Mouse (Mus musculus): ENCODE data around the gene Actr8. TPM values are rescaled to one million over a fixed set of nuclear protein-coding genes. Genes with fewer than 3 reads are reported as not detected.
A peak's percentile ranks its signal among the peaks of the same experiment; 100 is the strongest.

The Actr8 gene
- 60.0 and 61.6 TPM in 2 replicates for polyA plus RNA-seq (2014; fragmentation: Nextera tagmentation; extraction: Ambion mirVana)

DNA sequence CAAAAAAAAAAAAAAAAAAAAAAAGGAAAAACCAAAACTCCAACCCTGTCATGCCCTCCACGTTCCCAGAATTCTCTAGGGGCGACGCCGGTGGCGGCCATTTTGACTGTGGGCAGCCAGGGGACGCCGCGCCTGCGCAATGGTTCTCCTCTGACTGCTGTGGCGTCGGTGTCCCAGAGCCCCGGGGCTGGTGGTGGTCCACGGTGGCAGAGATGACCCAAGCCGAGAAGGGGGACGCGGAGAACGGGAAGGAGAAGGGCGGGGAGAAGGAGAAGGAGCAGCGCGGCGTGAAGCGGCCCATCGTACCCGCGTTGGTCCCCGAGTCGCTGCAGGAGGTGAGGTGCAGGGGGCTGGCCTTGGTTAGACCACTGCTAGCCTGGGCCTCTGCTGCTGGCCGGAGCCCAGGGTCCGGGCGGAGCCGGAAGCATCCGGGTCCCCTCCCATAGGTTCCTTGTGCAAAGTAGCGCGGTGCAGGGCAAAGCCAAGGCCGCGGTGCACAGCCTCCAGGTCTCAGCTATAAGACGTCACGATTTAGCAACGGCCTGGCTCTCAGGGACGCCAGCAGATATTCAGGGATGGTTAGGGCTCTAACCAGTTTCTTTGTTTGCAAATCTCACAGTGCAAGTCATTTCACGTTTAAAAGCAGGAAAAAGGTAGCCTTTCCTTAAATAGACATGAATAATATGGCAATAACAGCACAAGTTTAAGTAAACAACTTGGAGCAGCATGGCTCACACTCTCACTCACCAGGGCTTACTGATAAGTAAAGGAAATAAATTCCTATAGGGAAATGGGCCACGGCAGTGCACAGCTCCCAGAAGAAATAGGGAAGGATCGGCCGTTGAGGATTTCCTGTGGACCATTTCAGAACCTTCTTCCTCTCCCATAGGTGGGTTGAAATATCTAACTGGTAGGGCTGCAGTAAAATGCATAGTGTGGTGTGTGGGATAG, at the start of gene Actr8:
Actr8 (plus strand) TSS at position 84 of the 951 bp plus-strand sequence.
- DNase-seq (ENCODE audit: low spot score) (peak; percentile 90), ATAC-seq (ENCODE audit: low FRiP score) (peak; percentile 94)
- Histone ChIP-seq H3K4me1 (replicated peaks; ENCODE audit: control insufficient read depth, insufficient read depth, low read length) (peaks cover 10% of the 10 kb centered on the region), H3K36me3 (replicated peaks; ENCODE audit: control insufficient read depth, insufficient read depth) (peaks cover 59% of the 10 kb centered on the region), H3K4me2 (replicated peaks) (peak within 1 kb of the TSS; percentile 71), H3K27ac (peak within 1 kb of the TSS; percentile 89), H3K27me3 (ENCODE audit: control insufficient read depth, insufficient read depth, low read length) (no peaks in the 10 kb centered on the region), H3K4me3 (replicated peaks; ENCODE audit: low read length) (peak within 1 kb of the TSS; percentile 68), H3K9ac (peak within 1 kb of the TSS; percentile 83), H3K9me3 (ENCODE audit: control insufficient read depth, low read length) (no peaks in the 10 kb centered on the region)
- 3% methylated on average over 44 of the region's 44 CpGs for WGBS

- no peaks in the 10 kb centered on the region for H3K4me1 ChIP-seq (replicated peaks; ENCODE audit: control insufficient read depth, insufficient read depth, low read length)
- no peak overlapping the region for H3K27ac ChIP-seq
- DNase-seq (ENCODE audit: low spot score) (no peak), ATAC-seq (ENCODE audit: low FRiP score) (no peak)
- no peak overlapping the region for H3K9ac ChIP-seq
- H3K4me3 ChIP-seq (replicated peaks; ENCODE audit: low read length): no peak overlapping the region
- H3K27me3 ChIP-seq (ENCODE audit: control insufficient read depth, insufficient read depth, low read length): no peaks in the 10 kb centered on the region
- no peak overlapping the region for H3K4me2 ChIP-seq (replicated peaks)
- no peaks in the 10 kb centered on the region for H3K9me3 ChIP-seq (ENCODE audit: control insufficient read depth, low read length)
- no peaks in the 10 kb centered on the region for H3K36me3 ChIP-seq (replicated peaks; ENCODE audit: control insufficient read depth, insufficient read depth)
- 74% methylated on average over 4 of the region's 4 CpGs for WGBS
Measured at GRCm38 (mm10) chr14:29928966-29929365, 49.2 kb upstream of the Actr8 start.

DNA sequence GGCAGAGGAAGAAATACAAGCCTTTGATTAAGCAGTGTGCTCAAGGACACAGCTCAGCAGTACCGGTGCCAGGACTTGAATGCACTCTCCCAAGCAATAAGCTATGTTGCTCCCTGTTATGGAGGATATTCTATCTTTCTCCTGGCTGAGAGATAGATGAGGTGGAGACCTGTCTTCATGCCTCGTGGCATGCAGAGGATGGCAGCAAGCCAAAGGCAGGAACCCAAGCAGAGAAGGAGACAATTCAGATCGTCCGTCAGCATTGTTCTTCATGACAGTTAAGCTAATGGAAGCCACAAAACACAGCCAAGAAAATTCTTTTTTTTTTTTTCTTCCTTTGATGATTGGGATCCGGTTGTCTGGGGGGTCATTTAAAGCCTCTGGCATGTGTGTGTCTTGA, 42.6 kb upstream of the Actr8 start:
- Histone ChIP-seq H3K4me1 (replicated peaks; ENCODE audit: control insufficient read depth, insufficient read depth, low read length) (no peaks in the 10 kb centered on the region), H3K27ac (no peak overlapping the region), H3K9ac (no peak overlapping the region), H3K27me3 (ENCODE audit: control insufficient read depth, insufficient read depth, low read length) (no peaks in the 10 kb centered on the region), H3K9me3 (ENCODE audit: control insufficient read depth, low read length) (no peaks in the 10 kb centered on the region), H3K36me3 (replicated peaks; ENCODE audit: control insufficient read depth, insufficient read depth) (no peaks in the 10 kb centered on the region), H3K4me2 (replicated peaks) (no peak overlapping the region), H3K4me3 (replicated peaks; ENCODE audit: low read length) (no peak overlapping the region)
- ATAC-seq (ENCODE audit: low FRiP score) (no peak), DNase-seq (ENCODE audit: low spot score) (no peak)
- WGBS: 39% methylated on average over 5 of the region's 5 CpGs

DNA sequence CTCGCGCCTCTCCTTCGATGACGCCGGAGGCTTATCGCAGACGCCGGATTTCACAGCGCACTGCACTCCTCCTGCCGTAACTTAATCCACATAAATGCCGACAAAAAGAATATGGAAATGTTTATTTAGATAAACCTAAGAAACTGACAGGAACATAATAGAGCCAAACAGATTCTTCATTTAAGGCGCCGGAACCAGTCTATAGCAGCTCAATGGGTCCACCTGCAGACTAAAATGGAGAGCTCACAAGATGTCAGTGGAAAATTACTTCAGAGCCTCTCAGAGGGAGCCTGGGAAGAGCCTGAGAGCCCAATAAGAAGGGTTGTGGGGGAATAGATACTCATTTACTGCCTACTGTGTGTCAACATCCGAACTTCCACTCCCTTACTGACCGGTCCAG, 40.7 kb upstream of the Actr8 start:
- Histone ChIP-seq H3K9ac (no peak overlapping the region), H3K4me1 (replicated peaks; ENCODE audit: control insufficient read depth, insufficient read depth, low read length) (no peaks in the 10 kb centered on the region), H3K9me3 (ENCODE audit: control insufficient read depth, low read length) (no peaks in the 10 kb centered on the region), H3K4me3 (replicated peaks; ENCODE audit: low read length) (no peak overlapping the region), H3K27ac (no peak overlapping the region), H3K36me3 (replicated peaks; ENCODE audit: control insufficient read depth, insufficient read depth) (no peaks in the 10 kb centered on the region), H3K4me2 (replicated peaks) (no peak overlapping the region), H3K27me3 (ENCODE audit: control insufficient read depth, insufficient read depth, low read length) (no peaks in the 10 kb centered on the region)
- ATAC-seq (ENCODE audit: low FRiP score): no peak
- 72% methylated on average over 15 of the region's 15 CpGs for WGBS
- peak; percentile 70 for DNase-seq (ENCODE audit: low spot score)

- no peak for ATAC-seq (ENCODE audit: low FRiP score)
- Histone ChIP-seq H3K27ac (no peak overlapping the region), H3K9ac (no peak overlapping the region), H3K27me3 (ENCODE audit: control insufficient read depth, insufficient read depth, low read length) (no peaks in the 10 kb centered on the region), H3K4me3 (replicated peaks; ENCODE audit: low read length) (no peak overlapping the region), H3K36me3 (replicated peaks; ENCODE audit: control insufficient read depth, insufficient read depth) (no peaks in the 10 kb centered on the region), H3K4me1 (replicated peaks; ENCODE audit: control insufficient read depth, insufficient read depth, low read length) (no peaks in the 10 kb centered on the region), H3K4me2 (replicated peaks) (0 out of 2 replicates have a peak overlapping the region, but pooled peaks have one; percentile 14), H3K9me3 (ENCODE audit: control insufficient read depth, low read length) (no peaks in the 10 kb centered on the region)
- 54% methylated on average over 20 of the region's 20 CpGs for whole genome bisulfite sequencing
- no peak for DNase-seq (ENCODE audit: low spot score)
Measured at GRCm38 (mm10) chr14:29939600-29940312, 38.4 kb upstream of the Actr8 start.

GRCm38 (mm10) chr14:29940313-29940812, 37.8 kb upstream of the Actr8 start:
- WGBS: 32% methylated on average over 10 of the region's 10 CpGs
- H3K9me3 ChIP-seq (ENCODE audit: control insufficient read depth, low read length): no peaks in the 10 kb centered on the region
- no peak overlapping the region for H3K4me3 ChIP-seq (replicated peaks; ENCODE audit: low read length)
- H3K27ac ChIP-seq: no peak overlapping the region
- H3K4me1 ChIP-seq (replicated peaks; ENCODE audit: control insufficient read depth, insufficient read depth, low read length): no peaks in the 10 kb centered on the region
- no peak overlapping the region for H3K9ac ChIP-seq
- ATAC-seq (ENCODE audit: low FRiP score): no peak
- H3K27me3 ChIP-seq (ENCODE audit: control insufficient read depth, insufficient read depth, low read length): no peaks in the 10 kb centered on the region
- no peaks in the 10 kb centered on the region for H3K36me3 ChIP-seq (replicated peaks; ENCODE audit: control insufficient read depth, insufficient read depth)
- DNase-seq (ENCODE audit: low spot score): no peak
- 0 out of 2 replicates have a peak overlapping the region, but pooled peaks have one; percentile 14 for H3K4me2 ChIP-seq (replicated peaks)

- no peaks in the 10 kb centered on the region for H3K36me3 ChIP-seq (replicated peaks; ENCODE audit: control insufficient read depth, insufficient read depth)
- no peaks in the 10 kb centered on the region for H3K27me3 ChIP-seq (ENCODE audit: control insufficient read depth, insufficient read depth, low read length)
- H3K27ac ChIP-seq: no peak overlapping the region
- no peak overlapping the region for H3K4me2 ChIP-seq (replicated peaks)
- no peaks in the 10 kb centered on the region for H3K9me3 ChIP-seq (ENCODE audit: control insufficient read depth, low read length)
- DNase-seq (ENCODE audit: low spot score) (peak; percentile 87), ATAC-seq (ENCODE audit: low FRiP score) (no peak)
- H3K9ac ChIP-seq: no peak overlapping the region
- H3K4me3 ChIP-seq (replicated peaks; ENCODE audit: low read length): no peak overlapping the region
- WGBS: 23% methylated on average over 2 of the region's 2 CpGs
- no peaks in the 10 kb centered on the region for H3K4me1 ChIP-seq (replicated peaks; ENCODE audit: control insufficient read depth, insufficient read depth, low read length)
Measured at GRCm38 (mm10) chr14:29940877-29941276, 37.3 kb upstream of the Actr8 start.

DNA sequence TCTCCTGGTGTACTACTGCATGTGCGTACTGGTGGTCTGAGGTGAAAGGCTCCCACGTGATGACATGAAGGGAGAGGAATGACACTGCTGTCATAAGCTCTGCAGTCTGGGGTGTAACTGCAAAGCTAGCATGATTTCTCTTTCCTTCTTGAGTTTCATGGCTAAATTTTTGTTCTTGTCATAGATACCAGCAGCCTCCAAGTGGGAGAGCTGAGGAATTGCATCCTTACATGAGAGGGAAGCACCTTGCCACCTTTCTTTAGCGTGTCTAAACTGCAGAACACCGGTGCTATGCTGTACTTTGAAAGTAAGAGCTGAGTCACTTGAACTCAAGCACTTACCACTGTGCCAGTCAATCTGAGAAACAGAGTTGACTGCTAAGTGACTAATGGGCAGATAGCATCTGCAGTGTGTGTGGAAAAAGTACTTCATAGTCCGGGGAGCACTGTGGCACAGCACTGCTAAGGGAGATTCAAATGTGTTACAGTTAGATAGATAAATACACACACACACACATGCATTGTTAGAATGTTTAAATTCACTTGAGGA, 31.3 kb upstream of the Actr8 start:
- Histone ChIP-seq H3K9me3 (ENCODE audit: control insufficient read depth, low read length) (no peaks in the 10 kb centered on the region), H3K27ac (no peak overlapping the region), H3K4me1 (replicated peaks; ENCODE audit: control insufficient read depth, insufficient read depth, low read length) (no peaks in the 10 kb centered on the region), H3K27me3 (ENCODE audit: control insufficient read depth, insufficient read depth, low read length) (no peaks in the 10 kb centered on the region), H3K4me2 (replicated peaks) (no peak overlapping the region), H3K4me3 (replicated peaks; ENCODE audit: low read length) (no peak overlapping the region), H3K9ac (no peak overlapping the region), H3K36me3 (replicated peaks; ENCODE audit: control insufficient read depth, insufficient read depth) (no peaks in the 10 kb centered on the region)
- ATAC-seq (ENCODE audit: low FRiP score): no peak
- DNase-seq (ENCODE audit: low spot score): no peak
- 82% methylated on average over 5 of the region's 5 CpGs for WGBS

DNA sequence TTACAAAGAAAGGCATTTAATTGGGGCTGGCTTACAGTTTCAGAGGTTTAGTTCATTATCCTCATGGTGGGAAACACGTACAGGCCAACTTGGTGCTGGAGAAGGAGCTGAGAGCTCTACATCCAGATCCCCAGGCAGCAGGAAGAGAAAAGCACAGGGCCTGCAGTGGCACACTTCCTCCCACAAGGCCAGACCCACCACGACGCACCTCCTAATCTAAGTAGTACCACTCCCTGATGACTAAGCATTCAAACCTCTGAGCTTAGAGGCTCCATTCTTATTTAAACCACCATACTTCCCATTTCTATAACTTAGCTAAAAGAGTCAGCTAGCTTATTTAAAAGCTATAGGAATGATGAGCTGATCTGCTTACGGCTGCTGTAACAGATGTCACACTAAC, 27.3 kb upstream of the Actr8 start:
- Histone ChIP-seq H3K4me1 (replicated peaks; ENCODE audit: control insufficient read depth, insufficient read depth, low read length) (no peaks in the 10 kb centered on the region), H3K4me3 (replicated peaks; ENCODE audit: low read length) (no peak overlapping the region), H3K9me3 (ENCODE audit: control insufficient read depth, low read length) (no peaks in the 10 kb centered on the region), H3K27ac (no peak overlapping the region), H3K36me3 (replicated peaks; ENCODE audit: control insufficient read depth, insufficient read depth) (no peaks in the 10 kb centered on the region), H3K9ac (no peak overlapping the region), H3K4me2 (replicated peaks) (no peak overlapping the region), H3K27me3 (ENCODE audit: control insufficient read depth, insufficient read depth, low read length) (no peaks in the 10 kb centered on the region)
- DNase-seq (ENCODE audit: low spot score): no peak
- no peak for ATAC-seq (ENCODE audit: low FRiP score)
- 84% methylated on average over 4 of the region's 4 CpGs for WGBS

Data from hindbrain, embryonic 14.5 days (tissue).